Mouse (Mus musculus): ENCODE measurements around the gene Tnfrsf23. TPM values are rescaled to one million over a fixed set of nuclear protein-coding genes. Genes with fewer than 3 reads are reported as not detected.

The Tnfrsf23 gene
- 1 to 10 TPM; 1.9 to 5.1 TPM for polyA plus RNA-seq (2012; fragmentation: generic; extraction: Trizol)

GRCm38 (mm10) chr7:143685359-143686067, at the start of gene Tnfrsf23:
Gene Tnfrsf23 (minus strand): TSS chr7:143685872.

DNA sequence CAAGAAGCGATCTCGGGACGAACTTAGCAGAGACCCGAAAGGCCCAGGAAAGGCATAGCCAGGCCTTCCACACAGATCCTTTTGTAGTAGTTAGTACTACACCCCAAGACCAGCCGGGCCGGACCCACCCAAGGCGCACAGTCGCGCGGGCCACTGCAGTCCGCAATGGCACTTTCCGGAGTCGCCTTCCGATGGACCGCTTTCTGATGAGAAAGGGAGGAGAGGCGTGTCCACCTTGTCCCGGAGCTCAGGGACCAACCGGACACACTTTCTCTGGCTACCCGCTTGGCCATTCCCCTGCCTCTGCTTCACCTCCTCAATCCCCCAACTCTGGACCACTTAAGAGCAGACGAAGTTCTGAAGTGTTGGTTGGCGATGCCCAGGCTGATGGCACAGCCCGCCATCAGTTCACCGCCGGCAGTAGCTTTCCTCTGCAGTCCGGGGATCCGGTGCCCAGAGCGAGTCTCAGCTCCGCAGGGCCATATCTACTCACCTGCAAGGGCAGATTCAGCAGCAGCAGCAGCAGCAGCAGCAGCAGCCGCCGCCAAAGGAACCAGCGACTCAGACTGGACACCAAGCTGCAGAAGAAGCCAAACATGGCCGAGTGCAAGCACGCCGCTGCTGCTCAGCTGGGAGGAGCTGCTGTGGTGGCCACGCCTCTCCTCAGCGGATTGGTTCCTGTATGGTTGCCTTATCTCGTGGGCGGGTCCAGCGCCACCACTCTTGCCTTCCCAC, 36.5 kb downstream of the Tnfrsf23 start, which contains the start of gene Tnfrsf22:
Gene Tnfrsf22 (minus strand): TSS at position 628 of the 735 bp plus-strand sequence.

GRCm38 (mm10) chr7:143628540-143628939, 57.1 kb downstream of the Tnfrsf23 start, which contains the start of gene Tnfrsf26:
Gene Tnfrsf26 (minus strand): TSS chr7:143628722.

Other genes with a start within 250 kb of the Tnfrsf23 start
- gene Cdkn1c, start 224.8 kb downstream of the Tnfrsf23 start, polyA plus RNA-seq (2012; fragmentation: generic; extraction: Trizol): not detected
- 1 to 10 TPM in 1 of 2 experiments, under 1 TPM in 1; 0.41 to 5.5 TPM for gene Slc22a18, start 212.1 kb downstream of the Tnfrsf23 start, polyA plus RNA-seq (2012; fragmentation: generic; extraction: Trizol)
- under 1 TPM in 1 of 2 experiments, not detected in 1; 0.04 TPM for gene Phlda2, start 182.7 kb downstream of the Tnfrsf23 start, polyA plus RNA-seq (2012; fragmentation: generic; extraction: Trizol)
- gene Nap1l4, start 136.8 kb downstream of the Tnfrsf23 start, polyA plus RNA-seq (2012; fragmentation: generic; extraction: Trizol): 10 to 100 TPM; 19.7 to 76.6 TPM
- gene Cars, start 85.8 kb downstream of the Tnfrsf23 start, polyA plus RNA-seq (2012; fragmentation: generic; extraction: Trizol): 10 to 100 TPM; 46.1 to 96.5 TPM
- under 1 TPM; 0.02 TPM for gene Tnfrsf26, start 57.1 kb downstream of the Tnfrsf23 start, polyA plus RNA-seq (2012; fragmentation: generic; extraction: Trizol)
- gene Tnfrsf22, start 36.2 kb downstream of the Tnfrsf23 start, polyA plus RNA-seq (2012; fragmentation: generic; extraction: Trizol): 1 to 10 TPM; 2.3 to 2.4 TPM
- 10 to 100 TPM; 13.6 to 38.6 TPM for gene Osbpl5, start 71.1 kb upstream of the Tnfrsf23 start, polyA plus RNA-seq (2012; fragmentation: generic; extraction: Trizol)
- gene Mrgprg, start 81.1 kb upstream of the Tnfrsf23 start, polyA plus RNA-seq (2012; fragmentation: generic; extraction: Trizol): not detected
- gene Mrgpre, start 98.6 kb upstream of the Tnfrsf23 start, polyA plus RNA-seq (2012; fragmentation: generic; extraction: Trizol): under 1 TPM; 0.13 to 0.98 TPM
- 1 to 10 TPM in 1 of 2 experiments, under 1 TPM in 1; 0.95 to 4.5 TPM for gene Nadsyn1, start 137.0 kb upstream of the Tnfrsf23 start, polyA plus RNA-seq (2012; fragmentation: generic; extraction: Trizol)
- 10 to 100 TPM in 1 of 2 experiments, 1 to 10 TPM in 1; 7.8 to 17.3 TPM for gene Dhcr7, start 137.3 kb upstream of the Tnfrsf23 start, polyA plus RNA-seq (2012; fragmentation: generic; extraction: Trizol)
- not detected for gene Gm498, start 181.0 kb upstream of the Tnfrsf23 start, polyA plus RNA-seq (2012; fragmentation: generic; extraction: Trizol)